Mouse (Mus musculus): ENCODE measurements around the gene Qrich2.
A peak's percentile ranks its signal among the peaks of the same experiment; 100 is the strongest.

Gene Qrich2

GRCm38 (mm10) chr11:116445596-116446307 is 20.3 kb downstream of the Qrich2 start:
- peak; percentile 95 for DNase-seq (ENCODE audit: low spot score)

DNA sequence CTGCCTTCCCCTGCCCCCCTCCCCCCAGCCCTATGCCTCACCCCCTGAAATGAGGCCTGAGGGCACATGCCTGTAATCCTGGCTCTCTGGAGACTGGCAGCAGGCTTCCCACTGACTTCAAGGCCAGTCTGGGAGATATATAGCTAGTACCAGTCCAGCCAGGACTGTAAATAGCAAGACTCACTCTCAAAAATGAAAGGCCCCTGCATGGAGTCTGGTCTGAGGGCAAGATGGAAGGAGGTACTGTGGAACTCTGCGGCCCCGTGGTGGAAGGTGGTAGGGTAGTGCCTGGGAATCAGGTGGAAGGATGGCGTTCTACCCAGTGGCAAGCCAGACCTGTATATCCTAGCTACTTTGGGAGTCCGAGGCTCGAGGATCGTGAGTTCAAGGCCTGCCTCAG is 22.1 kb downstream of the Qrich2 start:
- no peak for DNase-seq (ENCODE audit: low spot score)

DNA sequence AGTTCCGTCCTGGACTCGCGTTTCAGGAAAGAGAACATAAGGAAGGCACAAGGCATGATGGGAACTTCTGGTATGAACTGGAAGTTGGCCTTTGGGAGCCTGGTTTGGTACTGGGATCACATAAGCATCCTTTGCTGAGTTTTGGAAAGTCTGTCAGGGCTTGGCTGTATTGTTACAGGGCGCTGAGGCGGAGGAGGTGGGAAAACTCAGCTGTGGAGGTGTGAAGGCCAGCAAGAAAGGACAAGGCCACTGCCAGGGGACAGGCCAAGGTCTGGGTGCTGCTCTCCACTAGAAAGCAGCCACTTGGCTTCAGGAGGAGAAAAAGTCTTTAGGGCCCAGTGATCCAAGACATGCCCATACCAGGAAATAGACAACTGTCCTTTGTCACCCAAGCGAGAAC is 22.7 kb downstream of the Qrich2 start:
- DNase-seq (ENCODE audit: low spot score) = no peak

- no peak for DNase-seq (ENCODE audit: low spot score)
Measured at GRCm38 (mm10) chr11:116442867-116443177, 23.2 kb downstream of the Qrich2 start.

- DNase-seq (ENCODE audit: low spot score) = no peak
Measured at GRCm38 (mm10) chr11:116442129-116442866, 23.7 kb downstream of the Qrich2 start.

- DNase-seq (ENCODE audit: low spot score) = no peak
Measured at GRCm38 (mm10) chr11:116440408-116441068, 25.5 kb downstream of the Qrich2 start.

DNA sequence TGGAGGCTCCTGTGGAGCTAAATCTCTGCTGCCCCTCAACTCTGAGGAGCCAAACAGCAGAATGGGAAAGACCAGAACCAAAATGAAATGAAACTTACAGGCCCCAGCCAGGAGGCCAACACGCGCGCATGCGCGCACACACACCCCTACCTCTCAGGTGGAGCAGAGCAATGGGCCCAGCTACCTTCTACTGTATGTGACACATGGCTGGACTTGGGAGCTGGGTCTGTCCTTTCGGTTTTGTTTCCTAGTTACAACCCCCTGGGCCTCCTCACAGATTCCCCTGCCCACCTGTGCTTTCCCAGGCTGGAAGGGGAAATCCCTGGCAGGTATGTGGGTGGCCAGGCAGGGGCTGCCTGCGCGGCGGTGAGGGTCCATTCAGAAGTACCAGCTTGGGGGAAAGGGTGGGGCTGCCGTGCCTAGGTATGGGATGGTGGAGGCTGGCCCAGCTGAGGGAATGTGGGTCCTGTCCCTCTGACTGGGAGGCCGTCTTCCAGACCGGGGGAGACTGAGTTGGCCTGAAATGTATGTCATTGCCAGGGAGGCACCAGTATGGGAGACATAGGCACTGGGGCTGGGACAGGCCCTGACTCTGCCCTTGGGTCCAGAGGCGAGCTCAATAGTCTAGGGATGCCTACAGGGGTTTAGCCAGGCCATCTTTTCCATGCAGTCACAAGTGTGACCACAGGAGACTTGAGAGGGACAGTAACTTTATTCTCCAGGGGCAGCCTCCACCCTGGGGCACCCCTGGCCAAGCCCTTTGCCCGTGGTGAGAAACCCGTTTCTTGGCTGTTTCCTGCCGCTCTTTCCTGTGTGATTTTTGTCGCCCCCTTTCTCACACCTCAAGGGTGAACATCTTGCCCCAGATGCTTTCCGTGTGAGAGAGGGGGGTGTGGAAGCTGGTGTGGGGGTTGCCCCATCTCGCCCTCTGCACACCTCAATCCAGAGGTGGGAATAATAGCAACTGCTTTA is 26.5 kb downstream of the Qrich2 start:
- DNase-seq (ENCODE audit: low spot score) = no peak

DNA sequence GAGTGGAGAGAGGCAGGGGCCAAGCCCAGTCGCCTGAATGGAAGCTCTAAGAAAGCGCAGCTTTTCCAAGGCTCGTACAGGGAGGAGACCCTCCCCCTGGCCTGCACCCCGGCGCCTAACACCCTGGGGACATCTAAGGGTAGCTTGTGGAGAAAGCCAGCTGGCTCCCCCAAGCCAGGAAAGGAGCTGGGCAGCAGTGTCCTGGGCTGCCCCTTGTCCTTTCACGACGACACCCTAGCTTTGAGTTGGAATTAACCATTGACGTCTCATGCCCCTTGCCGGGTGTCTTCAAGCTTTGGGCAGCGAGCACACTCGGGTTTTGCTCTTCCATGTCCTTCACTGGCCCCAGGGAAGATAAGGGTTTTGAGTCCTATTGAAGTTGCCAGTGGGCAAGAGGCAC is 28.5 kb downstream of the Qrich2 start:
- DNase-seq (ENCODE audit: low spot score) = no peak

- DNase-seq (ENCODE audit: low spot score) = no peak
Measured at GRCm38 (mm10) chr11:116436725-116437331, 29.2 kb downstream of the Qrich2 start.

DNA sequence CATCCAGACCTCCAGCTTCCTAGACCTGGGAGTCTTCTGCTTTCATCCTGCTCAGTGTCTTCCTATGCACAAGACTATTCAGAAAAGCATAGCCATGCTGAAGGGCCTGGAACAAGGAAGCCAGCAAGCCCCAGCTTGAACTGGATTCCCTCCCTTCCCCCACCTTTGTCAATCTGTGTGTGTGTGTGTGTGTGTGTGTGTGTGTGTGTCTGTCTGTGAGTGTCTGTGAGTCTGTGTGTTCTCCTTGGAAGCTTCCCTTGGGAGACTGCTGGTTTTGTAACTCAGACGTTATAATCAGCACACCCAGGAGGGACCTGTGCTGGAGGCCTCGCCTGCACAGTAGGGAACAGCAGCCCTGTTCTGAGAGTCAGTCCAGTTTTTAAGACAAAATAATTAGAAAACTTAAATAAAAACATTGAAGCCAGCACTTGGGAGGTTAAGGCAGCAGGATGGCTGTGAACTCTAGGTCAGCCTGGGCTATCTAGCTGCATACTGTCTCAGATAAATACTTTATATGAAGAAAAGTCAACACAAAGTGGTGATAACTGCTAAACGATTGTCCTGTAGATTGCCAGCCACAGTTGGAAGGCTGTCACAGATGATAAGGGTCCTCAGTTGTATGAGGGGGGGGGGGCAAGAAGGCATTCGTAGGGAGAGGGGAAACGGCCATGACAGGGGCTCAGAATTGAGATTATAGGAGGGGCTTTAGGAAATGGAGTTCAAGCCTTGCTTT is 29.9 kb downstream of the Qrich2 start:
- no peak for DNase-seq (ENCODE audit: low spot score)

DNA sequence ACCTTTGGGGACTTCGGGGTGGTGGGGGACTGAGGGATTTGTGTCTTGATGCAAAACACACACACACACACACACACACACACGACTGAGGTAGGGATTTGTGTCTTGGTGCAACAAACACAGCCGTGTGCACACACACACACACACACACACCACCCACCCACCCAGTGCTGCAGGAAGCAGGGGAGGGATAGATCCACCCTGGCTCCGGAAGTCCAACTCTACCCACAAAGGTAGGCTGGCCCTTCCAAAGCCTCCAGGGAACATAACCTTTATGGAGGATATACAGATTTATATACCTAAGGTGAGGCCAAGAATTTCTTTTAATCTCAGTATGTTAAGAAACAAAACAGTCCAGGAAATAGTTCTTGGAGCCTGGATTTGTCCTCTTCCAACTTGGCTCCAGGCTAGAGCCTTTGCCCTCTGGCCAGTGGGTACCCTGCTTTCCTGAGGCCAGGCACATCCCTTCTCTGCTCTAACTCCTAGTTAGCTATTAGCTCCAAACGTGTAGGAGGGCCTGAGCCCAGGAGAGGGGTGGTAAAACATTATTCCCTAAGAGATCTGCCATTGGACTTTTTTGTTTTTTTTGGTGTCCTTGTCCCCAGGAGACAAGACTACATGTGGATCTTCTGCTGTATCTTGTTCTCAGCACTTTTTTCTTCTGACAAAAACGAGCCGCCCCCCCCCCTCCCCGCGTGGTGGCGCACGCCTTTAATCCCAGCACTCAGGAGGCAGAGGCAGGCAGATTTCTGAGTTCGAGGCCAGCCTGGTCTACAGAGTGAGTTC is 30.9 kb downstream of the Qrich2 start:
- no peak for DNase-seq (ENCODE audit: low spot score)

GRCm38 (mm10) chr11:116434287-116434966 is 31.6 kb downstream of the Qrich2 start:
- peak; percentile 65 for DNase-seq (ENCODE audit: low spot score)

DNA sequence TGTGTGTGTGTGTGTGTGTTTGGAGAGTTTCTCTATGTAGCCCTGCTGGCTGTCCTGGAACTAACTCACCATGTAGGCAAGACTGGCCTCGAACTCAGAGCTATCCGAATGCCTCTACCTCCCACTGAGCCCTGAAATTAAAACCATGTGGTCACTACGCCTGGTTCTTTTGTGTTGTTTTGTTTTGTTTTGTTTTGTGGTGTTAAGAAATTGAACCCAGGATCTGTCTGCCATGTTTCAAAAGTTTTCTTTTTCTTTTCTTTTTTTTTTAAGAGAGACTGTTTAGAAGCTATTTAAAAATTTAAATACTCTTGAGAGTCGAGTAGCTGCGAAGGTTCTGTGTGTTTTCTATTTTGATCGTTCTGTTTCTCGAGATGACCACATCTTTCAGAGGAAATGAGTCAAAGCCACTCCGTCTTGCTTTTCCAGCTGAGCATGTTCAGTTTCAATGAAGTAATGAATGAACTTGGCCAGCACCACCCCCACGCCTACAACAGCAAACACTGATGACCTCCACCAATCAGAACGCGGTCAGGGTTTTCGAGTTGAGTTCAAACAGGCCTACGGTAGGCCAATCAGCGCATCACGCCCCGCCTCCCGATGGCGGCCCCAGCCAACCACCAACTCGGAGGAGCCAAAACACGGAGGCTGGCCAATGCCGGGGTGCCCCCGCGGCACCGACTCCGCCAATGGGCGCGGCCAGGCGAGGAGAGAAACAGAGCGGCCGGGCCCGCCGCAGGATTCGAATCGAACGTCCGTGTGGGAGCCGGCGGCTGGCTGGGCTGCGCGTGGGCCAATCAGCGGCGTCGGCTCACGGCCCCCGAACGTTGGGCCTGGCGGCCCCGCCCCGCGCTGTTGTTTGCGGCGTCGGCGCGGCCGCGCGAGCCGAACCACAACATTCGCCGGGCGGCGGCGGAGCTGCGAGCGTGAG is 32.4 kb downstream of the Qrich2 start, which contains the start of gene Ubald2:
Gene Ubald2 (plus strand): TSS at position 739 of the 931 bp plus-strand sequence.
- DNase-seq (ENCODE audit: low spot score) = peak; percentile 95

DNA sequence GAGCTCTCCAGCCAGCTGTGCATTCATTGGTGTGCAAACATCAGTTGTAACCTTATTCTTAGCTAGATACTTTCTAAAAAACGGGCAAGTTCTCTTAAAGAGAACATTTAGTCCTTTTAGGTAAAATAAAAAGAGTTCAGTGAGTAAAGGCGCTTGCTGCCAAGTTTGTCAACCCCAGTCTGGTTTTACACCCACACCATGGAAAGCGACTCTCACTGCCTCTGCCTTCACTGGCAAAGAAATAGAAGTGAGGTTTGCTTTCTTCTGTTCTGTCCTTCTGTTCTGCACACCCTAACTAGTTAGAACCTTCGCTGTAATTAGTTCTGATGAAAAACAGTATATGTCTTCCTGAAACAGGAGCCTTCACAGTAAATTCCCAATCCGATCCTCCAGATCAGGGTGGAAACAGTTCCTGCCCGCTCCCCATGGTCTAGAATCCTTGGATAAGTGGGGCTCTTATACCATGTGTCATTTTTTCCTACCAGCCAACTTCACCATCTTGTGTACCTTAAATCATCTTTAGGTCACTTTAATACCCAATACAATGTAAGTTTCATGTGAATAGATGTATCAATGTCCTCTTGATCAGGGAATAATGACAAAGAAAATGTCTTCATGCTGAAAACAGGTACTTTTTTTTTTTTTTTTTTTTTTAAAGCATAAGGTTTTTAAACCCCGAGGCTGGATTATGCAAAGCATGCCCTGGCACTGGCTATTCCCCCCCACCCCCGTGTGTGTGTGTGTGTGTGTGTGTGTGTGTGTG is 33.3 kb downstream of the Qrich2 start:
- no peak for DNase-seq (ENCODE audit: low spot score)

DNA sequence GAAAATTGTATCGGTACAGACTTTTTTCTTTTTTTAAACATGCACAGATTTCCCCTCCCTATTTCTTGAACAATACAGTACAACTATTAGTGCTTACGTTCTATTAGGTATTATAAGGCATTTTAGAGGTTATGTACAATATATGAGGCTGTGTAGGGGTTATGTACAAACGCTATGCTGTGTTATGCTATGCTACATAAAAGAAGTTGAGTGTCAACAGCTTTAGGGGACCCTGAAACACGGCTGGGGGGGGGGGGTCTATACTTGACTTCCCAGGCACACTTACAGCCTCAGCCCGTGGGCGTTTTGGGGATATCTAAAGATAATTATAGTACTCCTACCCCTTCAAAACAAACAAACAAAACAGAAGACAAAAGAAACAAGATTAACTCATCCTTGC is 33.9 kb downstream of the Qrich2 start:
- no peak for DNase-seq (ENCODE audit: low spot score)

GRCm38 (mm10) chr11:116431428-116432077 is 34.5 kb downstream of the Qrich2 start:
- no peak for DNase-seq (ENCODE audit: low spot score)
